Mouse (Mus musculus) heart, postnatal 0 days (tissue): ENCODE results near the gene Knop1.

Experiments
- CTCF ChIP-seq: IDR thresholded peaks from 2 replicates; pipeline ENCODE4 v1.5.1; 2016; ENCODE audit warnings: antibody characterized with exemption, control low read depth, low read depth
- EP300 ChIP-seq: IDR thresholded peaks from 2 replicates; pipeline ENCODE4 v1.6.1; 2016; ENCODE audit warnings: antibody characterized with exemption, low read depth

DNA sequence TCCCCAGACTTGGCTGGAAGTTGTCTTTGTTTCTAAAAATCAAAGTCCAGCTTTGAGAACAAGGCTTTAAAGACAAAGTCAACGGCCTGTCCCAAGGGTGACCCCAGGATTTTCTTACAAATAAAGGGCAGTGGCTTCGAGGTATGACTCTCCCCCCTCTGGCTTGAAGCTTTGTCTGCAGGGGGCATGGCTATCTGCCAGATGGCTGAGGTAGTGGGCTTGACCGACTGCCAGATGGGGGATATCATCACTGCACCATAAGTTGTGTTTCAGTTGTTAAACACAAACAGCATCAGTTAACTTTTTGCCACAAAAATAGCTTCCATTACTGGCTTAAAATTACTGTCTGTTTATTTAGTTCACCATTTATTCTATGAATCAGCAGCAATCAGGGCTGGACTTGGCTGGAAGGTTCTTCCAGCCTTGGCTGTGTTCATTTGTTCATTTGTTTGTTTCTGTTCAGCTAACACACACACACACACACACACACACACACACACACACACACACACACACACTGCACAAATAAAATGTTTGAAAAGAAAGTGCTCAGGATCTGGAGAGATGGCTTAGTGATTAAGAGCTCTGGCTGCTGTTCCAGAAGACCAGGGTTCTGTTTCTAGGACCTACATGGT lies 33.1 kb upstream of the Knop1 start:
- TF ChIP-seq EP300 (no peak), CTCF (no peak)
